Mouse (Mus musculus) heart, embryonic 11.5 days (tissue): ENCODE measurements around the gene Itih5. TPM values are rescaled to one million over a fixed set of nuclear protein-coding genes. Genes with fewer than 3 reads are reported as not detected.

Source experiments
- ATAC-seq: fragments of 200-750 bp; cut with Nextera tagmentation; replicated peaks from 2 replicates; pipeline ENCODE4 v1.8.0; 2017; ENCODE audit warnings: moderate library complexity; ENCODE audit not compliant: insufficient number of reproducible peaks, low FRiP score, low TSS enrichment
- H3K27ac ChIP-seq: fragments of 300-500 bp; sonication (generic); 2 replicates; pipeline ENCODE4 v1.5.1; 2014; ENCODE audit warnings: mild to moderate bottlenecking, low read depth, low read length
- H3K27me3 ChIP-seq: fragments of 300-500 bp; sonication (generic); 2 replicates; pipeline ENCODE4 v1.6.1; 2014; ENCODE audit warnings: mild to moderate bottlenecking, low read length, mixed read lengths; ENCODE audit not compliant: control insufficient read depth, insufficient read depth
- H3K36me3 ChIP-seq: fragments of 300-500 bp; sonication (generic); 2 replicates; pipeline ENCODE4 v1.6.1; 2014; ENCODE audit warnings: mild to moderate bottlenecking, low read length, moderate library complexity, mixed read lengths; ENCODE audit not compliant: control insufficient read depth, insufficient read depth
- H3K4me1 ChIP-seq: fragments of 300-500 bp; sonication (generic); 2 replicates; pipeline ENCODE4 v1.6.1; 2014; ENCODE audit warnings: low read length; ENCODE audit not compliant: control insufficient read depth, insufficient read depth
- H3K4me2 ChIP-seq: fragments of 300-500 bp; sonication (generic); 2 replicates; pipeline ENCODE4 v1.6.1; 2014; ENCODE audit warnings: mild to moderate bottlenecking, moderate library complexity
- H3K4me3 ChIP-seq: fragments of 300-500 bp; sonication (generic); 2 replicates; pipeline ENCODE4 v1.5.1; 2014; ENCODE audit warnings: low read depth, low read length
- H3K9ac ChIP-seq: fragments of 300-500 bp; sonication (generic); 2 replicates; pipeline ENCODE4 v1.6.1; 2014; ENCODE audit warnings: mild to moderate bottlenecking, low read depth, low read length, moderate library complexity
- H3K9me3 ChIP-seq: fragments of 300-500 bp; sonication (generic); replicated peaks from 2 replicates; pipeline ENCODE4 v1.6.1; 2016; ENCODE audit warnings: low read length; ENCODE audit not compliant: control insufficient read depth
- WGBS: fragments of 180-500 bp; shearing (Covaris S2); extraction: QIAGEN DNeasy Blood & Tissue Kit; methylation state at CpG from one replicate; pipeline ENCODE4 v1.1.7; 2014; ENCODE audit not compliant: insufficient replicate concordance; 5-methylcytosine and 5-hydroxymethylcytosine counted together
- polyA plus RNA-seq: library from polyadenylated mRNA; unstranded; fragments of >200 nt; fragmentation: Nextera tagmentation; extraction: Ambion mirVana; gene quantifications from 2 replicates; pipeline ENCODE4 v1.2.1, GENCODE M21; 2014

The Itih5 gene
- polyA plus RNA-seq, 1 experiment from 2014 or later: 2.7 TPM

- Histone ChIP-seq H3K4me1 (no peaks in the 10 kb centered on the region), H3K36me3 (no peaks in the 10 kb centered on the region), H3K27me3 (no peaks in the 10 kb centered on the region), H3K9ac (no peak overlapping the region), H3K27ac (no peak overlapping the region), H3K4me2 (no peak overlapping the region), H3K4me3 (no peak overlapping the region), H3K9me3 (no peaks in the 10 kb centered on the region)
- 87% methylated on average over 3 of the region's 3 CpGs for WGBS
- ATAC-seq: no peak
Observed at GRCm38 (mm10) chr2:10195162-10195561, 41.8 kb downstream of the Itih5 start.

- no peak for ATAC-seq
- Histone ChIP-seq H3K4me2 (no peak overlapping the region), H3K4me1 (no peaks in the 10 kb centered on the region), H3K27ac (no peak overlapping the region), H3K36me3 (no peaks in the 10 kb centered on the region), H3K9me3 (no peaks in the 10 kb centered on the region), H3K9ac (no peak overlapping the region), H3K27me3 (no peaks in the 10 kb centered on the region), H3K4me3 (no peak overlapping the region)
- 75% methylated on average over 2 of the region's 2 CpGs for WGBS
Observed at GRCm38 (mm10) chr2:10199326-10199725, 46.0 kb downstream of the Itih5 start.

GRCm38 (mm10) chr2:10200736-10201285, 47.4 kb downstream of the Itih5 start:
- no peak overlapping the region for H3K4me3 ChIP-seq
- WGBS: 56% methylated on average over 3 of the region's 3 CpGs

GRCm38 (mm10) chr2:10204301-10204700, 50.9 kb downstream of the Itih5 start:
- ATAC-seq: no peak
- Histone ChIP-seq H3K27me3 (no peaks in the 10 kb centered on the region), H3K9ac (no peak overlapping the region), H3K4me3 (no peak overlapping the region), H3K4me1 (no peaks in the 10 kb centered on the region), H3K36me3 (no peaks in the 10 kb centered on the region), H3K4me2 (no peak overlapping the region), H3K9me3 (no peaks in the 10 kb centered on the region), H3K27ac (no peak overlapping the region)
- 80% methylated on average over 3 of the region's 3 CpGs for WGBS

More at GRCm38 (mm10) chr2:10200736-10201285, 47.4 kb downstream of the Itih5 start:
- no peak overlapping the region for H3K4me2 ChIP-seq
- H3K27me3 ChIP-seq: no peaks in the 10 kb centered on the region
- H3K27ac ChIP-seq: no peak overlapping the region
- no peak overlapping the region for H3K9ac ChIP-seq
- no peak for ATAC-seq
- H3K36me3 ChIP-seq: no peaks in the 10 kb centered on the region
- no peaks in the 10 kb centered on the region for H3K9me3 ChIP-seq
- H3K4me1 ChIP-seq: no peaks in the 10 kb centered on the region

GRCm38 (mm10) chr2:10213468-10213867, 60.1 kb downstream of the Itih5 start:
- H3K9me3 ChIP-seq: no peaks in the 10 kb centered on the region
- H3K4me3 ChIP-seq: no peak overlapping the region
- no peak overlapping the region for H3K9ac ChIP-seq
- no peak overlapping the region for H3K27ac ChIP-seq
- no peaks in the 10 kb centered on the region for H3K36me3 ChIP-seq
- no peak for ATAC-seq
- no peaks in the 10 kb centered on the region for H3K27me3 ChIP-seq
- 80% methylated on average over 12 of the region's 12 CpGs for WGBS
- H3K4me2 ChIP-seq: no peak overlapping the region
- H3K4me1 ChIP-seq: no peaks in the 10 kb centered on the region

- no peak overlapping the region for H3K4me2 ChIP-seq
- no peak for ATAC-seq
- no peaks in the 10 kb centered on the region for H3K27me3 ChIP-seq
- no peaks in the 10 kb centered on the region for H3K9me3 ChIP-seq
- no peak overlapping the region for H3K27ac ChIP-seq
- no peak overlapping the region for H3K4me3 ChIP-seq
- H3K36me3 ChIP-seq: no peaks in the 10 kb centered on the region
- no peaks in the 10 kb centered on the region for H3K4me1 ChIP-seq
- 73% methylated on average over 7 of the region's 7 CpGs for WGBS
- H3K9ac ChIP-seq: no peak overlapping the region
Observed at GRCm38 (mm10) chr2:10215876-10216565, 62.6 kb downstream of the Itih5 start.

GRCm38 (mm10) chr2:10216566-10217247, 63.3 kb downstream of the Itih5 start:
- no peaks in the 10 kb centered on the region for H3K9me3 ChIP-seq
- WGBS: 49% methylated on average over 7 of the region's 7 CpGs
- no peak for ATAC-seq
- no peaks in the 10 kb centered on the region for H3K4me1 ChIP-seq
- no peak overlapping the region for H3K4me3 ChIP-seq
- H3K9ac ChIP-seq: no peak overlapping the region
- no peak overlapping the region; the same call in 1 of the 2 replicates for H3K27ac ChIP-seq
- no peak overlapping the region for H3K4me2 ChIP-seq
- no peaks in the 10 kb centered on the region for H3K36me3 ChIP-seq
- no peaks in the 10 kb centered on the region for H3K27me3 ChIP-seq

GRCm38 (mm10) chr2:10221862-10222261, 68.5 kb downstream of the Itih5 start:
- WGBS: 74% methylated on average over 4 of the region's 4 CpGs
- Histone ChIP-seq H3K36me3 (no peaks in the 10 kb centered on the region), H3K9me3 (peaks cover 2% of the 10 kb centered on the region; the same call in 1 of the 2 replicates), H3K9ac (no peak overlapping the region), H3K4me3 (no peak overlapping the region), H3K4me1 (no peaks in the 10 kb centered on the region), H3K27ac (no peak overlapping the region), H3K27me3 (no peaks in the 10 kb centered on the region), H3K4me2 (no peak overlapping the region)
- no peak for ATAC-seq
